Mouse (Mus musculus): ENCODE results near the gene Tldc1. TPM values are rescaled to one million over a fixed set of nuclear protein-coding genes. Genes with fewer than 3 reads are reported as not detected.

Gene Tldc1
- polyA plus RNA-seq, 1 experiment from 2014 or later, result 13.4 TPM

DNA sequence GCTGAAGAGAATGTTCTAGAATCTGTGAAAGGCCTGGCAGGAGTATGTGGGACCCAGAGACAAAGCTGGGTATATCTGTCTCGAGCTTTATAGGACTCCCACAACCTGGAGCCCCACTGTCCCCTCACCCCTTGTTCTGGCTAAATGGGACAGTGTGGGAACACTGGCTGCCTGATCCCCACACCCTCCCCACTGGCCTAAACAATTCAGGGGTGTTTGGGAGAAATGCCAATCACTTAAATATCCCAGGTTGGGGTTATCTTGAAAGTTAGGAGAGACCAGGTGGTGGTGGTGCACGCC is 20.7 kb upstream of the Tldc1 start:
- ATAC-seq (ENCODE audit: insufficient number of reproducible peaks, low FRiP score, low TSS enrichment, low read depth), result 0 out of 2 replicates have a peak, but pooled peaks have one; percentile 21

GRCm38 (mm10) chr8:119798170-119798964 is 20.2 kb upstream of the Tldc1 start:
- ATAC-seq (ENCODE audit: insufficient number of reproducible peaks, low FRiP score, low TSS enrichment, low read depth), result peak; percentile 68
- Histone ChIP-seq H3K27me3 (no peaks in the 10 kb centered on the region), H3K4me1 (peaks cover 22% of the 10 kb centered on the region), H3K36me3 (no peaks in the 10 kb centered on the region), H3K4me2 (replicated peaks) (peak overlapping the region; percentile 43), H3K9ac (no peak overlapping the region), H3K4me3 (replicated peaks) (peak overlapping the region; percentile 13; the same call in 1 of the 2 replicates), H3K27ac (replicated peaks) (peak overlapping the region; percentile 58), H3K9me3 (replicated peaks) (no peaks in the 10 kb centered on the region)
- 2% methylated on average over 15 of the region's 15 CpGs for WGBS

More for the DNA sequence above, 20.7 kb upstream of the Tldc1 start:
- WGBS, result 60% methylated on average over 2 of the region's 2 CpGs
- H3K4me2 ChIP-seq (replicated peaks), result peak overlapping the region; percentile 43
- H3K9ac ChIP-seq, result no peak overlapping the region
- no peaks in the 10 kb centered on the region for H3K27me3 ChIP-seq
- peak overlapping the region; percentile 58 for H3K27ac ChIP-seq (replicated peaks)
- H3K9me3 ChIP-seq (replicated peaks), result no peaks in the 10 kb centered on the region
- H3K36me3 ChIP-seq, result no peaks in the 10 kb centered on the region
- H3K4me1 ChIP-seq, result peaks cover 22% of the 10 kb centered on the region
- no peak overlapping the region for H3K4me3 ChIP-seq (replicated peaks)

DNA sequence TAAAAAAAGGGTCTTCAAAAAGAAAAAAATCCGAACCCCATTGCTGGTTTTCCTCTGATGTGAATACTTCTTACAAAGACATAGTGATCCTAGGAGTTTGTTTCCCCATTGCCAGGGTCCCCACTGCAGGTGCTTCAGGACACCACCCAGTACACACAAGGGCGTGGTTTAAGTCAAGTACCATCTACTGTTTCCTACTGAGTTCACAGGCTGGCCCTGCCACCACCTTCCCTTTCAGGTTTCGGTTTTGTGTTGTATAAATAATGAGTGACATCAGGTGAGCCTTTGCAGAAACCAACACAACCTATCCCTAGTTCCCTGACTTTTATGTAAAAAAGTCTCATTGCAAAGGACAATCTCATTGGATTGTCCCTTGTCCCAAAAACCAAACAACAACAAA is 17.4 kb upstream of the Tldc1 start:
- no peaks in the 10 kb centered on the region for H3K9me3 ChIP-seq (replicated peaks)
- H3K27me3 ChIP-seq, result no peaks in the 10 kb centered on the region
- H3K4me2 ChIP-seq (replicated peaks), result no peak overlapping the region
- 87% methylated on average over 3 of the region's 3 CpGs for WGBS
- no peak overlapping the region for H3K9ac ChIP-seq
- peaks cover 27% of the 10 kb centered on the region for H3K4me1 ChIP-seq
- no peak for ATAC-seq (ENCODE audit: insufficient number of reproducible peaks, low FRiP score, low TSS enrichment, low read depth)
- H3K27ac ChIP-seq (replicated peaks), result no peak overlapping the region
- H3K4me3 ChIP-seq (replicated peaks), result no peak overlapping the region
- no peaks in the 10 kb centered on the region for H3K36me3 ChIP-seq

DNA sequence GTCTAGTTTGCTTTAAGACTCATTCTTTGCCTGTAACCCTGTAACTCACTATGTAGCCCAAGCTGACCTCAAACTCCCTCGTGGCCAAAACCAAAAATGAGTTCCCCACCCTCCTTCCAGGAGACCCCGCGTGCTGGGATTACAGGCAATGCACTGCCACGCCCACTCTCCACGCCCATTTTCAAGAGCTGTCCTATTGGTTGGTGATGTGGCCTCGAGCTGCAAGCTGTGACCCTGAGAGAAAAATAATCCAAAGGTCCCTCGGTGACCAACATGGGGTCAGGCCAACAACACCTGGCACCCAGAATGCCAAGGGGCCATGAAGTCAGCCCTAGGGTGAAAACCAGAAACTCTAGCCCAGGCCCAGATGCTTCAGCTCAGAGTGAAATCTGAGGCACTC is 16.5 kb upstream of the Tldc1 start:
- 40% methylated on average over 7 of the region's 7 CpGs for WGBS
- Histone ChIP-seq H3K27ac (replicated peaks) (no peak overlapping the region), H3K36me3 (no peaks in the 10 kb centered on the region), H3K27me3 (no peaks in the 10 kb centered on the region), H3K4me2 (replicated peaks) (no peak overlapping the region), H3K9me3 (replicated peaks) (no peaks in the 10 kb centered on the region), H3K4me1 (peaks cover 27% of the 10 kb centered on the region), H3K9ac (no peak overlapping the region), H3K4me3 (replicated peaks) (no peak overlapping the region)
- no peak for ATAC-seq (ENCODE audit: insufficient number of reproducible peaks, low FRiP score, low TSS enrichment, low read depth)

DNA sequence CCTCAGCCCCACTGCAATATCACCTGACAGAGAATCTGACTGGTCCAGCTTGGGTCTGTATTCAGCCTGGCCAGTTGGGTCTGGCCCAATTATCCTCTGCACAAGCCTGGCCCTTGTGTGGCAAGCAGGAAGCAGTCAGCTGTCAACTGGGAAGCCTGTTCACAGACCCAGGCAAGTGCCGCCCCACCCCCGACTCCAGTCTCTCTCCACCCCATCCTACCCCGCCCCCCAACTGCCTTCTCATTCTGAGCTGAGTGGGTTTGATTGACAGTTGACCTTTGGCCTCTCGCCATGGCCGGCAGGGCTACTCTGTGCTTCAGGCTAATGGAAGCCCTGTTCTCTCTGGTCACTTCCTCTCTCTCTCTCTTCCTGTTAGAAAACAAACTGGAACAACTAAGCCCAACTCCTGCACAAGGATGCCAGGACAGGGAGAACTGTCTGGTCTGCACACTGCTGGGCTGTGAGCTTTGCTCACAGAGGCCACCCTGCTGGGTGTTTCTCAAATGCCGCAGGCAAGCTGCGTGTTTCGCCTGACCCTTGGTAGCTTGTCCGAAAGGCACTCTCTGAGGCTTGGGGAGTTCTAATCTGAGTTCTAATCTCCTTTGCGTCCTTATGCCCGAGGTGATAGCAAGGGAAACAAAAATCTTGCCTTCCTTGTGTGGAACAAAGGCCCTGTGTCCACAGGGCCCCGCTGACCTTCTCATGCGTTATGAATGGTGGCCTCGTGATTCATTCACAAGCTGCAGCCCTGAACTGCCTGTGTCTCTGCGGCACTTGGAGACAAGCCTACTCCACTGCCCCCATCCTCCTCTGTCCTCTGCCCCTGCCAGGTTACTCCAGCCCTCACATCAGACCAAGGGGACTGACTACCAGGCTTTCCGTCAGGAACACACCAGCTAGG is 13.8 kb upstream of the Tldc1 start:
- Histone ChIP-seq H3K4me2 (replicated peaks) (no peak overlapping the region), H3K36me3 (no peaks in the 10 kb centered on the region), H3K9me3 (replicated peaks) (no peaks in the 10 kb centered on the region), H3K27ac (replicated peaks) (no peak overlapping the region), H3K4me3 (replicated peaks) (no peak overlapping the region), H3K4me1 (peaks cover 10% of the 10 kb centered on the region; the same call in 1 of the 2 replicates), H3K9ac (no peak overlapping the region), H3K27me3 (no peaks in the 10 kb centered on the region)
- WGBS, result 29% methylated on average over 16 of the region's 16 CpGs
- ATAC-seq (ENCODE audit: insufficient number of reproducible peaks, low FRiP score, low TSS enrichment, low read depth), result no peak

DNA sequence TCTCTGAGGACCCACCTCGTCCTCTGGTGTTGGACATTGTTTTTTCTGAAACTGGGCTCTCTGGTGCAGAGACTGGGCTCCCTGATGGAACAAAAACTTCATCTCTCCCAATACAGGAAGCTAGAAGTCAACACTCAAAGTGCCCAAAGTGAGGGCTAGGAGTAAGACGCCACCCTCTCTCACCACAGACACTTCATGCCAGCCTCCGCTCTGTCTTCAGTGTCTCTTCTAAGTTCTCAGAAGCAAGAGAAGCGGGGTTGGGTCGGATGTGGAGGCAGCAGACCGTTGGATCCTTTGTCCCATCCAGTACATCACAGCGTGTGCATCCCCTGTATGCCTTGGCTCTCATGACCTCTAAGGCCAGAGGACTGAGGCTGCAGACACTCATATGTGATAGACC is 11.4 kb upstream of the Tldc1 start:
- H3K9ac ChIP-seq, result no peak overlapping the region
- no peak for ATAC-seq (ENCODE audit: insufficient number of reproducible peaks, low FRiP score, low TSS enrichment, low read depth)
- no peak overlapping the region for H3K27ac ChIP-seq (replicated peaks)
- no peaks in the 10 kb centered on the region for H3K9me3 ChIP-seq (replicated peaks)
- 85% methylated on average over 7 of the region's 7 CpGs for WGBS
- H3K4me1 ChIP-seq, result peaks cover 15% of the 10 kb centered on the region
- no peak overlapping the region for H3K4me3 ChIP-seq (replicated peaks)
- no peak overlapping the region for H3K4me2 ChIP-seq (replicated peaks)
- no peaks in the 10 kb centered on the region for H3K27me3 ChIP-seq
- no peaks in the 10 kb centered on the region for H3K36me3 ChIP-seq

DNA sequence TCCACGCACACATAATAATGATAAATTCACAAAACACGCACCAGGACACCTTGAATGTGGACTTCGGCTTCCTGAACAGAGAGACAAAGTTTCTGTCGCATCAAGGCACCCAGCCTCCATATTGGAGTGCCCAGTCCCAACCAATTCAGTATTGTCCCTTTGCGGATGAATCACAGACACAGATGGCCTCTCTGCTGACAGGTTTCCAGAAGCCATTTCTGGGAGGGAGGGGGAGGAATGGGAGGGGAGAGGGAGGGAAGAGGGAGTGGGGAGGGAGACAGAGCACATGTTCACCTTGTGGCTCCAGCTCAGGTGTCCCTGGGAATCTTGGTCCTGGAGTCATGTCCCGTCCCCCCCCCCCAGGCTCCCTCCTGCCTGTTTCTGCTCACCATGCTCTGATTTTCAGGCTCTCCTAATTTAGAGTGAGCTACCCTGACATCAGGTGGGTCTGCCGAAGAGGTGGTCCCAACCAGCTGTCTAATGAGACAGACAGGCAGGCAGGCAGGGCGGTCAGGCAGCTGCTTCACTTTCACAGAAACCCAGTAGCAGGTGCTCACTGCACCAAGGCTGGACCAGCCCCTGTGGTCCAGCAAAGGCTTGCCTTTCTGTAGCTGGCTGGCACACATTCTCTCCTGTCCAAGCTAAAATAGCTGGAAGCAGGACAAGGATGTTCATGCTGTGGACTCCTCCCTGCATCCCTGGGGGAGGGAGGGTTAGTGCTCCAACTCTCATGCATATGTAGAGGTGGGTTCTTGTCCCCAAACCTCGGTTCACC is 10.6 kb upstream of the Tldc1 start:
- Histone ChIP-seq H3K27ac (replicated peaks) (no peak overlapping the region), H3K4me2 (replicated peaks) (no peak overlapping the region), H3K27me3 (no peaks in the 10 kb centered on the region), H3K4me1 (peaks cover 15% of the 10 kb centered on the region), H3K4me3 (replicated peaks) (no peak overlapping the region), H3K9me3 (replicated peaks) (no peaks in the 10 kb centered on the region), H3K36me3 (no peaks in the 10 kb centered on the region), H3K9ac (no peak overlapping the region)
- WGBS, result 67% methylated on average over 9 of the region's 9 CpGs
- no peak for ATAC-seq (ENCODE audit: insufficient number of reproducible peaks, low FRiP score, low TSS enrichment, low read depth)

DNA sequence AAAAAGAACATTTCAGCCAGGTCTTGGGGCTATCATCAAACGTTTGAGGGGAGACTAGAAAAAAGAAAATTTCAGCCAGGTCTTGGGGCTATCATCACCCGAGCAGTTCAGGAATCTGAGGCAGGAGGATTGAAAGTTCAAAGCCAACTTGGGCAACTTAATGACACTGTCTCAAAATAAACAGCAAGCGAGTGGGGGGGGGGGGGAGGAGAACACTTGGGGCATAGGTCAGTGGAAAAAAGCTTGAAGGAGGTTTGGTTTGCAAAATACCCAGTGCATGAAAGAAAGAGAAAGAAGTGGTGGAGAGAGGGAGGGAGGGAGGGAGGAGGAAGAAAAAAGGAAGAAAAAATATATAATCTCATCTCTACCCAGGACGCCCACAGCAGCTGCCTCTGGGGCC is 9.1 kb upstream of the Tldc1 start:
- no peak overlapping the region for H3K27ac ChIP-seq (replicated peaks)

GRCm38 (mm10) chr8:119786871-119787270 is 8.7 kb upstream of the Tldc1 start:
- no peak overlapping the region for H3K4me2 ChIP-seq (replicated peaks)
- no peaks in the 10 kb centered on the region for H3K9me3 ChIP-seq (replicated peaks)
- no peaks in the 10 kb centered on the region for H3K36me3 ChIP-seq
- no peak overlapping the region for H3K4me3 ChIP-seq (replicated peaks)
- WGBS, result 69% methylated on average over 3 of the region's 3 CpGs
- H3K27ac ChIP-seq (replicated peaks), result no peak overlapping the region
- ATAC-seq (ENCODE audit: insufficient number of reproducible peaks, low FRiP score, low TSS enrichment, low read depth), result no peak
- H3K27me3 ChIP-seq, result no peaks in the 10 kb centered on the region
- H3K4me1 ChIP-seq, result peaks cover 8% of the 10 kb centered on the region
- H3K9ac ChIP-seq, result no peak overlapping the region

More for the DNA sequence above, 9.1 kb upstream of the Tldc1 start:
- Histone ChIP-seq H3K9ac (no peak overlapping the region), H3K36me3 (no peaks in the 10 kb centered on the region), H3K27me3 (no peaks in the 10 kb centered on the region), H3K4me3 (replicated peaks) (no peak overlapping the region), H3K4me2 (replicated peaks) (no peak overlapping the region), H3K4me1 (peaks cover 11% of the 10 kb centered on the region), H3K9me3 (replicated peaks) (no peaks in the 10 kb centered on the region)
- WGBS, result 37% methylated on average over 4 of the region's 4 CpGs
- ATAC-seq (ENCODE audit: insufficient number of reproducible peaks, low FRiP score, low TSS enrichment, low read depth), result no peak

GRCm38 (mm10) chr8:119785764-119786405 is 7.7 kb upstream of the Tldc1 start:
- no peak for ATAC-seq (ENCODE audit: insufficient number of reproducible peaks, low FRiP score, low TSS enrichment, low read depth)
- Histone ChIP-seq H3K4me2 (replicated peaks) (no peak overlapping the region; the same call in 1 of the 2 replicates), H3K36me3 (no peaks in the 10 kb centered on the region), H3K27ac (replicated peaks) (no peak overlapping the region), H3K4me3 (replicated peaks) (no peak overlapping the region), H3K4me1 (peaks cover 4% of the 10 kb centered on the region; the same call in 1 of the 2 replicates), H3K27me3 (no peaks in the 10 kb centered on the region), H3K9me3 (replicated peaks) (no peaks in the 10 kb centered on the region), H3K9ac (no peak overlapping the region)
- WGBS, result 37% methylated on average over 18 of the region's 18 CpGs
